Mouse (Mus musculus): ENCODE results near the gene Atp10a. TPM values are rescaled to one million over a fixed set of nuclear protein-coding genes. Genes with fewer than 3 reads are reported as not detected.

Gene Atp10a
- polyA plus RNA-seq, 1 experiment, result 3.0 TPM

DNA sequence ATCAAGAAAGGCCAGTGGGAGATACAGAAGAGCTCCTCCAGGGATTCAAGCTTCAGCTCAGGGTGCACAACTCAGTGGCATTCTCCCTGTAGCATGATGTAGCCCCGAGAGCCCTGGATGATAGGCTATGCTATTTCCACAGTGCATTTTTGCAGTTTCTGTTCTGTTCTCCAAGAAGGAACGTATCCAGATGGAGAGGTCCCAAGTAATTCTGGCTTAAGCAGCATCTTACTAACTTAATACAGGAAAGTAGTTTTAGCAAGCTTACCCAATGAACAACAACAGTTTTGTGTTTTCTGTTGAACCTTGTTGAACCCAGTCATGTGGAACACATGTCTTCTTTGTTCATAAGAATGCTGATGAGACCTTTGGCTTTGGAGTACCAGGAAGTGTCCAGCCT lies 62.6 kb downstream of the Atp10a start:
- H3K4me2 ChIP-seq (ENCODE audit: low read depth), result no peak overlapping the region
- H3K79me2 ChIP-seq (ENCODE audit: control insufficient read depth, insufficient read depth), result no peaks in the 10 kb centered on the region
- H3ac ChIP-seq (ENCODE audit: control insufficient read depth, insufficient read length), result no peak overlapping the region
- H3K4me3 ChIP-seq, result no peak overlapping the region
- H3K27me3 ChIP-seq (ENCODE audit: control insufficient read depth, insufficient read depth, insufficient read length), result no peaks in the 10 kb centered on the region
- H3K36me3 ChIP-seq (ENCODE audit: control insufficient read depth, insufficient read depth), result no peaks in the 10 kb centered on the region
- TF ChIP-seq E2F4 (IDR thresholded peaks at IDR 0.05; ENCODE audit: insufficient read depth) (no peak), TCF12 (IDR thresholded peaks at IDR 0.05; ENCODE audit: insufficient read depth, poor library complexity, severe bottlenecking) (no peak), REST (IDR thresholded peaks at IDR 0.05; ENCODE audit: insufficient read depth, insufficient read length) (no peak), TCF3 (IDR thresholded peaks at IDR 0.05; ENCODE audit: insufficient read length, low read depth) (no peak), CEBPB (IDR thresholded peaks at IDR 0.05; ENCODE audit: insufficient read depth, poor library complexity, severe bottlenecking) (no peak), MYOD1 (IDR thresholded peaks at IDR 0.05; ENCODE audit: control insufficient read depth in 1 of 3, insufficient read length in 2 of 3, low read depth in 2 of 3) (no peak), MAX (IDR thresholded peaks at IDR 0.05; ENCODE audit: low read depth) (no peak), SRF (IDR thresholded peaks at IDR 0.05; ENCODE audit: control insufficient read depth, insufficient read length, low read depth) (no peak), POLR2A (IDR thresholded peaks at IDR 0.05; ENCODE audit: insufficient read length, low read depth) (no peak), MYOG (IDR thresholded peaks at IDR 0.05; ENCODE audit: control insufficient read depth in 1 of 3, insufficient read depth in 1 of 3, insufficient read length in 2 of 3, low read depth in 2 of 3) (no peak), USF1 (IDR thresholded peaks at IDR 0.05; ENCODE audit: low read depth) (no peak), POLR2AphosphoS2 (IDR thresholded peaks at IDR 0.05; ENCODE audit: insufficient read length, low read depth) (no peak)

DNA sequence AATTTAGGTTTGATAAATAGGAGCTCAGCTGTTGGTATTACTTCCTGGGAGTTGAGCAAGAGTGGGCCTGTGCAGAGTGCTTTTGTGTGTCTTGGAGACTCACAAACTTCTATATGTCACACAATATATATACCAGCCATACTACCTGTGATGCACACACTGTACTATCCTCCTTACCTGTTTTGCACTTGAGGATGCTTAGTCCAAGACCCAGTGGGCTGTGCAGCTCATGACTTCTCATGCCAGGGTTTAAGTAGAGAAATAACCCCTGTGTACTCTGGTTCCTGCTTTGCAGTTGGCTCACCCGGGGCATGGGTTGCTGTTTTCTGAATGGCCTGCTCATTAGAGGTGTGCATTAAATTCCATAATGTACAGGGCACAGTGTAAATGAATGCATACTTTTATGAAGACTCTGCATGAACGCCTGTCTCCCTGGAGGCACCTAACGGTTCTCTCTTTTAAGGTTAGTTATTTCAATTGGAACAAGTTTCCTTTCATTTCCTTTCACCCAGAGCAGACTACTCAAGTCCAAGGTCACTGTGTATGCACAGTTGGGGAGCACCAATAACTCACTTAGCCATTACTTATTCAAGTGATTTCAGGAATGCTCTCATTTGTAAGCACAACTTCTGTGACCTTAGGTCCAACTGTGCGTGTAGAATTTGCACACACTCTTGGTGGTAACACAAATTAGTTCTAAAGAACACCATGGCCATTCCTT lies 63.4 kb downstream of the Atp10a start:
- TF ChIP-seq MYOG (IDR thresholded peaks at IDR 0.05; ENCODE audit: control insufficient read depth in 1 of 3, insufficient read depth in 1 of 3, insufficient read length in 2 of 3, low read depth in 2 of 3), result no peak
- no peak for TF ChIP-seq TCF3 (IDR thresholded peaks at IDR 0.05; ENCODE audit: insufficient read length, low read depth)
- no peak for TF ChIP-seq USF1 (IDR thresholded peaks at IDR 0.05; ENCODE audit: low read depth)
- TF ChIP-seq SRF (IDR thresholded peaks at IDR 0.05; ENCODE audit: control insufficient read depth, insufficient read length, low read depth), result no peak
- TF ChIP-seq POLR2A (IDR thresholded peaks at IDR 0.05; ENCODE audit: insufficient read length, low read depth), result no peak
- TF ChIP-seq E2F4 (IDR thresholded peaks at IDR 0.05; ENCODE audit: insufficient read depth), result no peak
- TF ChIP-seq CEBPB (IDR thresholded peaks at IDR 0.05; ENCODE audit: insufficient read depth, poor library complexity, severe bottlenecking), result no peak
- TF ChIP-seq TCF12 (IDR thresholded peaks at IDR 0.05; ENCODE audit: insufficient read depth, poor library complexity, severe bottlenecking), result no peak
- Histone ChIP-seq H3K27me3 (ENCODE audit: control insufficient read depth, insufficient read depth, insufficient read length) (no peaks in the 10 kb centered on the region), H3K4me3 (no peak overlapping the region), H3K79me2 (ENCODE audit: control insufficient read depth, insufficient read depth) (no peaks in the 10 kb centered on the region), H3K4me2 (ENCODE audit: low read depth) (no peak overlapping the region), H3K36me3 (ENCODE audit: control insufficient read depth, insufficient read depth) (no peaks in the 10 kb centered on the region), H3ac (ENCODE audit: control insufficient read depth, insufficient read length) (no peak overlapping the region)

DNA sequence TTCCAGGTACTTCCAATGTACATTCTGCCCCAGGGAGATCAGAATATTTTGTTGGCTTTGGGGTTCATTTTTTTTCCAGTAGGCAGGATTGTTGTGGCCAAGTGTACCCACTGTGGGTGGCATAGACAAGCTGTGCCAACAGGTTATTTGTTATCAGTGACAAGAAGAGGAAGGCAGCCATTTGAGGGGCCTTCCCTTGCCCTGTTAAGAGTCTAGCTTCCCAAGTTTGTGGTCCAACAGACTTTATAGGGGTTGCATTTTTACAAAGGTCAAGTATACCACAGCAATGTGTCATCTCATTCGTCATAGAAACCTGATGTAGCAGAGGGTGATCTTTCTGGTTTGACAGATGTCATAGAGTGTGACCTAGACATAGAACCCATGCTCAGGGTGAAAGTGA lies 66.3 kb downstream of the Atp10a start:
- TF ChIP-seq REST (IDR thresholded peaks at IDR 0.05; ENCODE audit: insufficient read depth, insufficient read length) (no peak), E2F4 (IDR thresholded peaks at IDR 0.05; ENCODE audit: insufficient read depth) (no peak), POLR2A (IDR thresholded peaks at IDR 0.05; ENCODE audit: insufficient read length, low read depth) (no peak), USF1 (IDR thresholded peaks at IDR 0.05; ENCODE audit: low read depth) (no peak), POLR2AphosphoS2 (IDR thresholded peaks at IDR 0.05; ENCODE audit: insufficient read length, low read depth) (no peak), MYOG (IDR thresholded peaks at IDR 0.05; ENCODE audit: control insufficient read depth in 1 of 3, insufficient read depth in 1 of 3, insufficient read length in 2 of 3, low read depth in 2 of 3) (no peak), SRF (IDR thresholded peaks at IDR 0.05; ENCODE audit: control insufficient read depth, insufficient read length, low read depth) (no peak), TCF12 (IDR thresholded peaks at IDR 0.05; ENCODE audit: insufficient read depth, poor library complexity, severe bottlenecking) (no peak), CEBPB (IDR thresholded peaks at IDR 0.05; ENCODE audit: insufficient read depth, poor library complexity, severe bottlenecking) (no peak), TCF3 (IDR thresholded peaks at IDR 0.05; ENCODE audit: insufficient read length, low read depth) (no peak)
- Histone ChIP-seq H3K4me2 (ENCODE audit: low read depth) (no peak overlapping the region), H3K4me3 (no peak overlapping the region), H3K79me2 (ENCODE audit: control insufficient read depth, insufficient read depth) (no peaks in the 10 kb centered on the region), H3K36me3 (ENCODE audit: control insufficient read depth, insufficient read depth) (no peaks in the 10 kb centered on the region), H3K27me3 (ENCODE audit: control insufficient read depth, insufficient read depth, insufficient read length) (no peaks in the 10 kb centered on the region), H3ac (ENCODE audit: control insufficient read depth, insufficient read length) (no peak overlapping the region)

DNA sequence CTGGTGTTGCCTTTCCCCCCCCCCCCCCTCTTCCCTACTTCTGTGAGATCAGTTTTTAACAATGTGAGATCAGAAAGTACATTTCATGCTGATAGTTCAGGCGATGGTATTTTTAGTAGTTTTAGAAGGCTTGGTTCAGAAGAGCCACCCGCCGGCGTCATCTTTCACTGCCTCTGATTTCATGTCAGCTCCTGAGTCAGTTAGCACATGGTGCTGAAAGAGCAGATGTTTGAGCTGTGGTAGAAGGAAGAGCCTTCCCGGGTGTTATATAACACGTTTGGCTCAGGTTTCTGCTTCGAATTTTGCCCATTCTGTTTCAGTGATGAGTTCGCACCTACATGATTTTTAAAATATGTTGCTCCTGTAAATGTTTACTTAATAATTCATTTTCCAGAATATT lies 74.2 kb downstream of the Atp10a start:
- peak overlapping the region; percentile 40 for H3K4me2 ChIP-seq (ENCODE audit: low read depth)

DNA sequence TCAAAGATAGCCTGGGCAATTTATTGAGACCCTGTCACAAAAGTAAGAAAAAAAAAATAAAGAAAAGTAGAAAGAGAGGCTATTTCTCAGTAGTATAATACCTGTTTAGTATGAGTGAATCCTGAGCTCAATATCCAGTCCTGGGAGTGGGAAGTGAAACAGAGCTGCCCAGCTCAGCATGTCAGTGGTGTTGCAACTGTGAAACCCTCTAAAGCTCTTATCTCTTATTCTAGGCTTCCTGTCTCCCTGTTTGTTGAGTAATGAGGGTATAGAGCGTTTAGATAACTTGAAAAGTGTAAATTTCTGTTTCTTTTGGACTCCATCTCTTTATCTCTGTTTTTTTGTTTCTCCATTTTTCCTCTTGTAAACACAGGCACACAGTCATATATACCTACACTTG lies 74.9 kb downstream of the Atp10a start:
- Histone ChIP-seq H3K4me2 (ENCODE audit: low read depth) (peak overlapping the region; percentile 40), H3K27me3 (ENCODE audit: control insufficient read depth, insufficient read depth, insufficient read length) (no peaks in the 10 kb centered on the region), H3ac (ENCODE audit: control insufficient read depth, insufficient read length) (no peak overlapping the region), H3K79me2 (ENCODE audit: control insufficient read depth, insufficient read depth) (no peaks in the 10 kb centered on the region), H3K4me3 (no peak overlapping the region), H3K36me3 (ENCODE audit: control insufficient read depth, insufficient read depth) (no peaks in the 10 kb centered on the region)
- no peak for TF ChIP-seq POLR2A (IDR thresholded peaks at IDR 0.05; ENCODE audit: insufficient read length, low read depth)
- TF ChIP-seq CEBPB (IDR thresholded peaks at IDR 0.05; ENCODE audit: insufficient read depth, poor library complexity, severe bottlenecking), result no peak
- no peak for TF ChIP-seq POLR2AphosphoS2 (IDR thresholded peaks at IDR 0.05; ENCODE audit: insufficient read length, low read depth)
- no peak for TF ChIP-seq REST (IDR thresholded peaks at IDR 0.05; ENCODE audit: insufficient read depth, insufficient read length)
- TF ChIP-seq TCF12 (IDR thresholded peaks at IDR 0.05; ENCODE audit: insufficient read depth, poor library complexity, severe bottlenecking), result no peak
- TF ChIP-seq MAX (IDR thresholded peaks at IDR 0.05; ENCODE audit: low read depth), result no peak
- TF ChIP-seq MYOD1 (IDR thresholded peaks at IDR 0.05; ENCODE audit: control insufficient read depth in 1 of 3, insufficient read length in 2 of 3, low read depth in 2 of 3), result no peak
- no peak for TF ChIP-seq E2F4 (IDR thresholded peaks at IDR 0.05; ENCODE audit: insufficient read depth)
- TF ChIP-seq SRF (IDR thresholded peaks at IDR 0.05; ENCODE audit: control insufficient read depth, insufficient read length, low read depth), result no peak

More for the DNA sequence above, 74.2 kb downstream of the Atp10a start:
- Histone ChIP-seq H3K4me3 (no peak overlapping the region), H3ac (ENCODE audit: control insufficient read depth, insufficient read length) (no peak overlapping the region), H3K79me2 (ENCODE audit: control insufficient read depth, insufficient read depth) (no peaks in the 10 kb centered on the region), H3K36me3 (ENCODE audit: control insufficient read depth, insufficient read depth) (no peaks in the 10 kb centered on the region), H3K27me3 (ENCODE audit: control insufficient read depth, insufficient read depth, insufficient read length) (no peaks in the 10 kb centered on the region)
- no peak for TF ChIP-seq USF1 (IDR thresholded peaks at IDR 0.05; ENCODE audit: low read depth)
- no peak for TF ChIP-seq TCF3 (IDR thresholded peaks at IDR 0.05; ENCODE audit: insufficient read length, low read depth)
- peak in 2 of 3 experiments; percentile 17 to 50 for TF ChIP-seq MYOD1 (IDR thresholded peaks at IDR 0.05; ENCODE audit: control insufficient read depth in 1 of 3, insufficient read length in 2 of 3, low read depth in 2 of 3)

All from myocyte (in vitro differentiated cells).